Mouse (Mus musculus): Measurements from ENCODE around the gene Klf12.
"Not testable (repeated sequence)": the region's sequence is repeated elsewhere in the genome, so short reads cannot be mapped to it uniquely, and the experiment has no call there.

Gene Klf12

GRCm38 (mm10) chr14:99894062-99894461, 390.4 kb downstream of the Klf12 start:
- in situ Hi-C loops (cut with MboI, MseI) = loop anchor here (5.0 to 10.0 kb wide), 2 partner anchors 289 to 752 kb away; no protein-coding TSS in a partner anchor

DNA sequence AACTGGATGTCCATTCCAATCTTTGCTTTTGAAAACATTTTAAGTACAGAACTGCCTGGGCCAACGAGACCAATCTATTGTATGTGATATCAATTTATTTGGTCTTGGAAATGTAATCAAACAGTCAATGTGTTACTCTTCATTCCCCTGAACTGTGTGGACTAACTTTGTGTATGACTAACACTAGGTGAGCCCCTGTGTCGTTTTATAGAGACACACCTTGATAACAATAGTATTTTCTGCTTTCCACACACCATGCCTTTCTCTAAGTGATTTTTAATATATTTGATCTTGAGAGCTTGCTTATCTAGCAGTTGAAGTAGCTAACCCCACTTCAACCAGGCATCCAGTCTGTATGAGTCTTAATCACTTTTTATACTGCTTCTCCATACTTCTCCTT, 398.0 kb downstream of the Klf12 start:
- in situ Hi-C loops (cut with MboI, MseI) = no loop called here

- in situ Hi-C loops (cut with MboI, MseI) = no loop called here
Measured at GRCm38 (mm10) chr14:99885562-99885961, 398.9 kb downstream of the Klf12 start.

DNA sequence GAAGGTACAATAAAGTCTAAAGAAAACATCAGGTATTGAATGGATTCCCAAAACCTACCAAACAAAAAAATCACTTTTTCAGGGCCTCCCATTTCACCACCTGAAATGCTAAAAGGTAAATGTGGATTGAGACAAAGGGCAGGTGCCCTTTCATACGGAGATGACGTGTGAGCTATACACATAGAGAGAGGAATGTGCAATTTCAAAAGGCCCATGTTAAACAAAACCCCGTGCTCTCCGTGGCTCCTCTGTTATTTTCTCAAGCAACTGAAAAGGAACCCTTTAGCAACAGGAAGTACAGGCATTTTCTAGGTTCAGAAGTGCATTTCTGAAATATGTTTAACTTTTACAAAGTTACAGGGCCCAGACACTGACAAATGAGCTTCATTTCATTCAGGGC, 399.4 kb downstream of the Klf12 start:
- in situ Hi-C loops (cut with MboI, MseI) = no loop called here

GRCm38 (mm10) chr14:99876791-99877578, 407.5 kb downstream of the Klf12 start:
- in situ Hi-C loops (cut with MboI, MseI) = no loop called here

DNA sequence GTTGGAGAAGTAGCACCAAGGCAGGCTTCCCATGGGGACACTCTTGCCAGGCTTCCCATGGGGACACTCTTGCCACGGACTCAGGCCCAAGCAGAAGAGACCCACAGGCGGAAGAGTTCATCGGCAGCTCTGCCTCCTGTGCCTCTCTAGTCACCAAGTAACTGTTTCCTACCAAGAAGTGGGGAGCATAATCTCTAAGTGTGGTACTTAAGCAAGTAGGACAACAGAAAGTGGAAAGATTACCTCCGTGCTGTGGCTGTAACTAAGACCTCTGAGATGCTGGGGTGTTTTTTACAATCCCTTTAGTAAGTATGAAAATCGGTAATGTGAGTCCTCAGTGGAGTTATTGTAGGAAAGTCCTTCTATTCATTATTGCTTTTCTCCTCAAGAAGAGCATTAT, 410.8 kb downstream of the Klf12 start:
- in situ Hi-C loops (cut with MboI, MseI) = no loop called here

GRCm38 (mm10) chr14:99856158-99857011, 428.1 kb downstream of the Klf12 start:
- in situ Hi-C loops (cut with MboI, MseI) = no loop called here

- in situ Hi-C loops (cut with MboI, MseI) = not testable (repeated sequence)
Measured at GRCm38 (mm10) chr14:99854467-99854807, 430.0 kb downstream of the Klf12 start.

GRCm38 (mm10) chr14:99853769-99854466, 430.6 kb downstream of the Klf12 start:
- in situ Hi-C loops (cut with MboI, MseI) = not testable (repeated sequence)

GRCm38 (mm10) chr14:99850350-99850749, 434.1 kb downstream of the Klf12 start:
- in situ Hi-C loops (cut with MboI, MseI) = no loop called here

- in situ Hi-C loops (cut with MboI, MseI) = no loop called here
Measured at GRCm38 (mm10) chr14:99847502-99847901, 437.0 kb downstream of the Klf12 start.

- in situ Hi-C loops (cut with MboI, MseI) = no loop called here
Measured at GRCm38 (mm10) chr14:99826713-99827112, 457.8 kb downstream of the Klf12 start.

Data from T-helper 17 cell (primary cell).